Comparison of ENCODE assay signal across 8 mouse cellular contexts in genomic region chr14:54653496-54653895, GRCm38 (mm10). TPM values are rescaled to one million over a fixed set of nuclear protein-coding genes. Genes with fewer than 3 reads are reported as not detected.
A peak's percentile ranks its signal among the peaks of the same experiment; 100 is the strongest.
DNase-seq lines count a peak whose midpoint lies in the region; ATAC-seq and TF ChIP-seq lines count a peak whose summit lies in the region.

No protein-coding gene starts in this region.

- TF ChIP-seq CTCF in CH12.LX (conservative IDR thresholded peaks at IDR 0.05 in 1 of 2, IDR thresholded peaks at IDR 0.05 in 1 of 2; ENCODE audit: low read depth in 2 of 2, low read length in 2 of 2), result no peak

- TF ChIP-seq EP300 in CH12.LX (IDR thresholded peaks at IDR 0.05; ENCODE audit: low read length), result no peak

- peak; percentile 89 for DNase-seq in CH12.LX (ENCODE audit: extremely low read depth)
- peak; percentile 68 for DNase-seq in c-Kit-negative CD71-positive TER-119-positive erythroid progenitor cells, embryonic 14.5 days (ENCODE audit: low read depth, low spot score)
- peak; percentile 83 for DNase-seq in fibroblast of lung, adult 2 months (ENCODE audit: low read depth)
- DNase-seq in kidney, postnatal 14 days, result peak; percentile 93
- peak; percentile 85 for DNase-seq in liver, embryonic 13.5 days
- peak; percentile 68 to 74 for DNase-seq in natural killer cell, adult 2 months (ENCODE audit: low spot score in 2 of 2)

- TF ChIP-seq POLR2A in CH12.LX (IDR thresholded peaks at IDR 0.05; ENCODE audit: low read depth, low read length), result peak; percentile 90

- TF ChIP-seq RAD21 in CH12.LX (IDR thresholded peaks at IDR 0.05; ENCODE audit: low read depth, low read length), result no peak

- H3K27me3 ChIP-seq in CH12.LX (replicated peaks), result no peaks in the 10 kb centered on the region
- H3K27me3 ChIP-seq in heart, embryonic 15.5 days, result no peaks in the 10 kb centered on the region
- H3K27me3 ChIP-seq in liver, embryonic 13.5 days, result no peaks in the 10 kb centered on the region
- H3K27me3 ChIP-seq in stomach, embryonic 14.5 days (ENCODE audit: control insufficient read depth, insufficient read depth, low read length), result no peaks in the 10 kb centered on the region

- peak overlapping the region; percentile 70 to 72 (median 71) for H3K4me3 ChIP-seq in CH12.LX (replicated peaks in 1 of 3; ENCODE audit: low read depth in 2 of 3, low read length in 2 of 3, poor library complexity in 1 of 3)
- peak overlapping the region; percentile 62 for H3K4me3 ChIP-seq in heart, embryonic 15.5 days
- H3K4me3 ChIP-seq in liver, embryonic 13.5 days (replicated peaks), result peak overlapping the region; percentile 67
- peak overlapping the region; percentile 57 for H3K4me3 ChIP-seq in stomach, embryonic 14.5 days (ENCODE audit: low read depth, low read length)

- peaks cover 45% of the 10 kb centered on the region for H3K79me2 ChIP-seq in CH12.LX (replicated peaks; ENCODE audit: control insufficient read depth, extremely low read depth, insufficient read depth, poor library complexity, severe bottlenecking)

- ATAC-seq in heart, embryonic 15.5 days (replicated peaks; ENCODE audit: insufficient number of reproducible peaks, insufficient read depth, low FRiP score, low read depth), result peak; percentile 91
- ATAC-seq in liver, embryonic 13.5 days (ENCODE audit: low read depth), result peak; percentile 92
- peak; percentile 89 for ATAC-seq in stomach, embryonic 14.5 days (ENCODE audit: insufficient number of reproducible peaks, insufficient read depth, low FRiP score, low read depth)

- WGBS in heart, embryonic 15.5 days, result 0% methylated on average over 12 of the region's 12 CpGs
- 2% methylated on average over 12 of the region's 12 CpGs for WGBS in liver, embryonic 13.5 days (ENCODE audit: insufficient replicate concordance)
- WGBS in stomach, embryonic 14.5 days, result under 1% methylated on average over 12 of the region's 12 CpGs

- peak overlapping the region; percentile 97 for H3K9ac ChIP-seq in CH12.LX (ENCODE audit: insufficient read depth, low read depth)
- peak overlapping the region; percentile 76 for H3K9ac ChIP-seq in heart, embryonic 15.5 days
- peak overlapping the region; percentile 77 for H3K9ac ChIP-seq in liver, embryonic 13.5 days
- H3K9ac ChIP-seq in stomach, embryonic 14.5 days (replicated peaks; ENCODE audit: low read depth, low read length), result peak overlapping the region; percentile 63

- no peak overlapping the region; the same call in 1 of the 2 replicates for H3K4me2 ChIP-seq in CH12.LX (ENCODE audit: insufficient read depth, low read depth, poor library complexity, severe bottlenecking)
- peak overlapping the region; percentile 74 for H3K4me2 ChIP-seq in heart, embryonic 15.5 days
- peak overlapping the region; percentile 80 for H3K4me2 ChIP-seq in liver, embryonic 13.5 days
- peak overlapping the region; percentile 60 for H3K4me2 ChIP-seq in stomach, embryonic 14.5 days (replicated peaks; ENCODE audit: low read depth, low read length)

- H3K36me3 ChIP-seq in CH12.LX (replicated peaks in 1 of 2; ENCODE audit: control insufficient read depth in 1 of 2, insufficient read depth in 1 of 2, low read length in 1 of 2), result peaks cover 52 to 70% of the 10 kb centered on the region in 2 experiments
- H3K36me3 ChIP-seq in heart, embryonic 15.5 days, result peaks cover 57% of the 10 kb centered on the region
- peaks cover 71% of the 10 kb centered on the region for H3K36me3 ChIP-seq in liver, embryonic 13.5 days
- H3K36me3 ChIP-seq in stomach, embryonic 14.5 days (ENCODE audit: control insufficient read depth, insufficient read depth, low read length), result peaks cover 54% of the 10 kb centered on the region

- peak overlapping the region; percentile 25; the same call in 1 of the 2 replicates for H3K27ac ChIP-seq in CH12.LX (ENCODE audit: insufficient read depth, low read depth)
- H3K27ac ChIP-seq in heart, embryonic 15.5 days, result peak overlapping the region; percentile 88
- H3K27ac ChIP-seq in liver, embryonic 13.5 days, result peak overlapping the region; percentile 86
- peak overlapping the region; percentile 76 for H3K27ac ChIP-seq in stomach, embryonic 14.5 days (ENCODE audit: low read length)

- peaks cover 14 to 45% of the 10 kb centered on the region in 2 experiments for H3K4me1 ChIP-seq in CH12.LX (ENCODE audit: control insufficient read depth in 1 of 2, insufficient read depth in 2 of 2)
- H3K4me1 ChIP-seq in heart, embryonic 15.5 days (replicated peaks), result peaks cover 33% of the 10 kb centered on the region
- peaks cover 50% of the 10 kb centered on the region for H3K4me1 ChIP-seq in liver, embryonic 13.5 days (replicated peaks)
- H3K4me1 ChIP-seq in stomach, embryonic 14.5 days (ENCODE audit: control insufficient read depth, insufficient read depth, low read length), result peaks cover 15% of the 10 kb centered on the region; the same call in 1 of the 2 replicates

- dilution Hi-C loops in CH12.LX (cut with MboI; ENCODE audit: extremely low pct_ligation_motif_present, extremely low pct_unique_long_range_greater_than_20kb, low sequenced_read_pairs), result no loop called here

- H3K9me3 ChIP-seq in CH12.LX (replicated peaks; ENCODE audit: low read length), result no peaks in the 10 kb centered on the region
- H3K9me3 ChIP-seq in heart, embryonic 15.5 days (replicated peaks), result no peaks in the 10 kb centered on the region
- H3K9me3 ChIP-seq in liver, embryonic 13.5 days (replicated peaks), result no peaks in the 10 kb centered on the region
- no peaks in the 10 kb centered on the region for H3K9me3 ChIP-seq in stomach, embryonic 14.5 days (ENCODE audit: control insufficient read depth, low read depth, low read length)

- in situ Hi-C loops in CH12.LX (cut with MboI; ENCODE audit: low pct_ligation_motif_present, low pct_unique_long_range_greater_than_20kb, low sequenced_read_pairs), result loop anchor here (5.0 kb wide), 1 partner anchor 49 kb away; no protein-coding TSS in a partner anchor

TF ChIP-seq in CH12.LX, 34 proteins besides CTCF, POLR2A, EP300 and RAD21 (continues in another document):
- TF ChIP-seq CHD2 (IDR thresholded peaks at IDR 0.05; ENCODE audit: low read length), result 0 out of 2 replicates have a peak, but pooled peaks have one; percentile 36
- TF ChIP-seq NELFE (IDR thresholded peaks at IDR 0.05; ENCODE audit: low read depth, low read length), result peak; percentile 82
- TF ChIP-seq TBP (conservative IDR thresholded peaks at IDR 0.05; ENCODE audit: low read depth, low read length), result peak; percentile 65; the same call in 1 of the 2 replicates
- TF ChIP-seq IRF4 (IDR thresholded peaks at IDR 0.05; ENCODE audit: low read depth, low read length), result no peak
- TF ChIP-seq ZKSCAN1 (IDR thresholded peaks at IDR 0.05; ENCODE audit: borderline replicate concordance, low read depth, low read length), result no peak
- TF ChIP-seq ZMIZ1 (IDR thresholded peaks at IDR 0.05; ENCODE audit: low read depth, low read length), result peak; percentile 61; the same call in 1 of the 2 replicates
- no peak for TF ChIP-seq E2F4 (IDR thresholded peaks at IDR 0.05; ENCODE audit: insufficient replicate concordance, low read depth, low read length)
- 0 out of 2 replicates have a peak, but pooled peaks have one; percentile 23 for TF ChIP-seq ELF1 (IDR thresholded peaks at IDR 0.05; ENCODE audit: low read depth, low read length)
- TF ChIP-seq SIN3A (IDR thresholded peaks at IDR 0.05; ENCODE audit: low read length), result no peak
- TF ChIP-seq MAX (IDR thresholded peaks at IDR 0.05; ENCODE audit: low read length), result no peak
- no peak for TF ChIP-seq RCOR1 (conservative IDR thresholded peaks at IDR 0.05; ENCODE audit: low read depth, low read length)
- TF ChIP-seq SMC3 (IDR thresholded peaks at IDR 0.05; ENCODE audit: low read depth, low read length), result no peak
- peak; percentile 85 for TF ChIP-seq MAZ (IDR thresholded peaks at IDR 0.05; ENCODE audit: low read depth, low read length)

RNA-seq across cellular contexts. Expression of gene Cdh24, which starts 12.3 kb away (rescaled TPM):
- total RNA-seq in CH12.LX (2012; rRNA removed), result 1.5 and 1.6 TPM in 2 replicates
- 1.0 and 1.2 TPM in 2 replicates for total RNA-seq in CH12.LX (2014; rRNA removed)
- polyA plus RNA-seq in CH12.LX (2012; ENCODE audit: insufficient read length, low read depth), result 4.9 and 5.4 TPM in 2 replicates
- polyA plus RNA-seq in heart, embryonic 15.5 days (2015; fragmentation: Nextera tagmentation; extraction: Ambion mirVana), result 1.6 and 2.1 TPM in 2 replicates
- 0.25 and 0.38 TPM in 2 replicates for polyA plus RNA-seq in liver, embryonic 13.5 days (2015; fragmentation: Nextera tagmentation; extraction: Ambion mirVana)
- 4.5 and 5.1 TPM in 2 replicates for polyA plus RNA-seq in stomach, embryonic 14.5 days (2014; fragmentation: Nextera tagmentation; extraction: Ambion mirVana)

RNA-seq across cellular contexts. Expression of gene Gm17606, which starts 12.7 kb away (rescaled TPM):
- total RNA-seq in CH12.LX (2012; rRNA removed), result not detected in 2 replicates
- total RNA-seq in CH12.LX (2014; rRNA removed), result not detected in 2 replicates
- 1.9 and 2.5 TPM in 2 replicates for polyA plus RNA-seq in CH12.LX (2012; ENCODE audit: insufficient read length, low read depth)
- not detected in 2 replicates for polyA plus RNA-seq in heart, embryonic 15.5 days (2015; fragmentation: Nextera tagmentation; extraction: Ambion mirVana)
- polyA plus RNA-seq in liver, embryonic 13.5 days (2015; fragmentation: Nextera tagmentation; extraction: Ambion mirVana), result not detected in 2 replicates
- polyA plus RNA-seq in stomach, embryonic 14.5 days (2014; fragmentation: Nextera tagmentation; extraction: Ambion mirVana), result not detected in 2 replicates

RNA-seq across cellular contexts. Expression of gene Psmb11, which starts 32.3 kb away (rescaled TPM):
- not detected in 2 replicates for total RNA-seq in CH12.LX (2012; rRNA removed)
- total RNA-seq in CH12.LX (2014; rRNA removed), result not detected in 2 replicates
- not detected in 2 replicates for polyA plus RNA-seq in CH12.LX (2012; ENCODE audit: insufficient read length, low read depth)
- 1.7 and 17.6 TPM in 2 replicates for polyA plus RNA-seq in heart, embryonic 15.5 days (2015; fragmentation: Nextera tagmentation; extraction: Ambion mirVana)
- polyA plus RNA-seq in liver, embryonic 13.5 days (2015; fragmentation: Nextera tagmentation; extraction: Ambion mirVana), result not detected in 2 replicates
- 0.06 TPM in 1 of 2 replicates, not detected in the other for polyA plus RNA-seq in stomach, embryonic 14.5 days (2014; fragmentation: Nextera tagmentation; extraction: Ambion mirVana)

RNA-seq across cellular contexts. Expression of gene 1700123O20Rik, which starts 32.5 kb away (rescaled TPM):
- total RNA-seq in CH12.LX (2012; rRNA removed), result 33.1 and 37.4 TPM in 2 replicates
- 56.0 and 59.1 TPM in 2 replicates for total RNA-seq in CH12.LX (2014; rRNA removed)
- polyA plus RNA-seq in CH12.LX (2012; ENCODE audit: insufficient read length, low read depth), result 60.7 and 63.3 TPM in 2 replicates
- polyA plus RNA-seq in heart, embryonic 15.5 days (2015; fragmentation: Nextera tagmentation; extraction: Ambion mirVana), result 40.7 and 42.3 TPM in 2 replicates
- polyA plus RNA-seq in liver, embryonic 13.5 days (2015; fragmentation: Nextera tagmentation; extraction: Ambion mirVana), result 46.3 and 51.6 TPM in 2 replicates
- polyA plus RNA-seq in stomach, embryonic 14.5 days (2014; fragmentation: Nextera tagmentation; extraction: Ambion mirVana), result 82.9 and 88.9 TPM in 2 replicates

RNA-seq across cellular contexts. Expression of gene Acin1, which starts 33.2 kb away (rescaled TPM):
- total RNA-seq in CH12.LX (2012; rRNA removed) (118 and 148 TPM in 2 replicates), CH12.LX (2014; rRNA removed) (74.0 and 85.6 TPM in 2 replicates)
- polyA plus RNA-seq in CH12.LX (2012; ENCODE audit: insufficient read length, low read depth), result 324 and 364 TPM in 2 replicates
- polyA plus RNA-seq in heart, embryonic 15.5 days (2015; fragmentation: Nextera tagmentation; extraction: Ambion mirVana), result 75.5 and 80.1 TPM in 2 replicates
- polyA plus RNA-seq in liver, embryonic 13.5 days (2015; fragmentation: Nextera tagmentation; extraction: Ambion mirVana), result 62.5 and 68.7 TPM in 2 replicates
- 145 and 147 TPM in 2 replicates for polyA plus RNA-seq in stomach, embryonic 14.5 days (2014; fragmentation: Nextera tagmentation; extraction: Ambion mirVana)

Comparison
In these comparisons a context has a peak if more than half of its experiments do, and no peak if none do; other contexts are left out.
1. Peak in every context shown above with its lines: DNase-seq, ATAC-seq, H3K4me3 ChIP-seq and H3K27ac ChIP-seq.
2. H3K27ac ChIP-seq: peak in every context shown above with its lines; median percentile 88 in heart, embryonic 15.5 days; 86 in liver, embryonic 13.5 days; 76 in stomach, embryonic 14.5 days; 25 in CH12.LX.